ENCODE assay signal across 7 mouse cellular contexts in the genomic region with DNA sequence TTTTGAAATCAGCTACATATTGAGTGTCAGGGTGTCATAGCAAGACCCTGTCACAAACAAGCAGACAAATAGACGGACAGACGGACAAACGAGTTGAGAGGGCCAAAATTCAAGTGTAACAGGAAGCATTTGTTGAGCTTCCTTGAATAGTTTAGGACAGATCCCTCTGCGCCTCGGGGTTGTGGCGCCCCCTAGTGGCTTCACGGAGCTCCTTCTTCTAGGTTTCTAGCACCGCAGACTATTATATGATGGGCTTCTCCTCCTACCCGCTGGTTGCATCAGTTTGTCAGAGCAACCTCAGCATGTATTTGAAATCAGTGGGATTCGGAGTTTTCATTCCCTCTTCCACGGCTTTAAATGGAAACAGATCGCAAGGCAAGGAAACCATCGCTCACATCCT. TPM values are rescaled to one million over a fixed set of nuclear protein-coding genes. Genes with fewer than 3 reads are reported as not detected.
DNase-seq lines count a peak whose midpoint lies in the region; ATAC-seq and TF ChIP-seq lines count a peak whose summit lies in the region.

No protein-coding gene starts in this region.

- H3K9ac ChIP-seq in midbrain, embryonic 16.5 days (ENCODE audit: low read depth, low read length), result no peak overlapping the region

- WGBS in kidney, adult 2 months, result 7% methylated on average over 13 of the region's 13 CpGs
- 8% methylated on average over 13 of the region's 13 CpGs for WGBS in limb, embryonic 10.5 days
- WGBS in midbrain, embryonic 16.5 days, result 5% methylated on average over 13 of the region's 13 CpGs

- DNase-seq in adrenal gland, adult 2 months, result peak; percentile 81
- DNase-seq in embryo, embryonic 10 days (ENCODE audit: low spot score), result peak; percentile 88
- peak; percentile 68 for DNase-seq in gastrocnemius, postnatal 25 days
- DNase-seq in kidney, adult 2 months, result peak; percentile 73
- peak; percentile 93 for DNase-seq in limb, embryonic 10.5 days (ENCODE audit: low spot score)
- DNase-seq in spleen, adult 18-20 months, result peak; percentile 29 to 70

- TF ChIP-seq POLR2A in kidney, adult 2 months (IDR thresholded peaks at IDR 0.05; ENCODE audit: low read depth, low read length), result no peak

- ATAC-seq in midbrain, embryonic 16.5 days, result peak; percentile 91

- H3K27me3 ChIP-seq in kidney, adult 2 months (replicated peaks; ENCODE audit: control insufficient read depth, insufficient read depth, low read length), result no peaks in the 10 kb centered on the region
- H3K27me3 ChIP-seq in limb, embryonic 10.5 days (ENCODE audit: low read depth, poor library complexity, severe bottlenecking), result no peaks in the 10 kb centered on the region
- no peaks in the 10 kb centered on the region for H3K27me3 ChIP-seq in midbrain, embryonic 16.5 days (ENCODE audit: control insufficient read depth, insufficient read depth, low read depth, low read length)

- peak overlapping the region; percentile 27 for H3K4me2 ChIP-seq in midbrain, embryonic 16.5 days (ENCODE audit: low read length)

- peak; percentile 89 for TF ChIP-seq CTCF in kidney, adult 2 months (conservative IDR thresholded peaks at IDR 0.05; ENCODE audit: insufficient read depth, insufficient read length, low read depth, low read length)

- no peaks in the 10 kb centered on the region for H3K9me3 ChIP-seq in limb, embryonic 10.5 days (replicated peaks)
- H3K9me3 ChIP-seq in midbrain, embryonic 16.5 days (replicated peaks; ENCODE audit: control insufficient read depth, low read length, poor library complexity, severe bottlenecking), result no peaks in the 10 kb centered on the region

- no peaks in the 10 kb centered on the region; the same call in 1 of the 2 replicates for H3K4me1 ChIP-seq in kidney, adult 2 months (ENCODE audit: control insufficient read depth, insufficient read depth, low read length)
- H3K4me1 ChIP-seq in limb, embryonic 10.5 days, result no peaks in the 10 kb centered on the region; the same call in 1 of the 2 replicates
- peaks cover 14% of the 10 kb centered on the region for H3K4me1 ChIP-seq in midbrain, embryonic 16.5 days (ENCODE audit: control insufficient read depth, insufficient read depth, low read length)

- no peak overlapping the region for H3K27ac ChIP-seq in kidney, adult 2 months (ENCODE audit: insufficient read depth, low read depth, low read length)
- no peak overlapping the region for H3K27ac ChIP-seq in limb, embryonic 10.5 days
- no peak overlapping the region for H3K27ac ChIP-seq in midbrain, embryonic 16.5 days (ENCODE audit: low read length)

- no peaks in the 10 kb centered on the region for H3K36me3 ChIP-seq in kidney, adult 2 months (ENCODE audit: control insufficient read depth, insufficient read depth, low read length)
- no peaks in the 10 kb centered on the region for H3K36me3 ChIP-seq in limb, embryonic 10.5 days
- no peaks in the 10 kb centered on the region for H3K36me3 ChIP-seq in midbrain, embryonic 16.5 days (ENCODE audit: control insufficient read depth, insufficient read depth, low read length)

- H3K4me3 ChIP-seq in kidney, adult 2 months (ENCODE audit: insufficient read depth, low read depth, low read length), result no peak overlapping the region
- H3K4me3 ChIP-seq in limb, embryonic 10.5 days, result no peak overlapping the region
- H3K4me3 ChIP-seq in midbrain, embryonic 16.5 days (ENCODE audit: low read depth, low read length), result no peak overlapping the region

RNA-seq across cellular contexts. Expression of gene Fam98b, which starts 18.3 kb away (rescaled TPM):
- 10 to 100 TPM; 34.0 to 44.7 TPM for total RNA-seq in adrenal gland, adult 2 months (2021)
- polyA plus RNA-seq in adrenal gland, adult 2 months (2012; rRNA removed), result 2.1 and 3.1 TPM in 2 replicates
- total RNA-seq in gastrocnemius, postnatal 25 days (2021), result 10 to 100 TPM; 16.5 to 17.7 TPM
- polyA plus RNA-seq in kidney, adult 2 months (2012; rRNA removed), result 5.5 and 7.6 TPM in 2 replicates
- polyA plus RNA-seq in limb, embryonic 10.5 days (2016; fragmentation: Nextera tagmentation; extraction: Ambion mirVana), result 18.7 and 19.2 TPM in 2 replicates
- 9.6 and 11.8 TPM in 2 replicates for polyA plus RNA-seq in midbrain, embryonic 16.5 days (2015; fragmentation: Nextera tagmentation; extraction: Ambion mirVana)
